Comparison of ENCODE assay signal across 19 mouse cellular contexts in the genomic region with DNA sequence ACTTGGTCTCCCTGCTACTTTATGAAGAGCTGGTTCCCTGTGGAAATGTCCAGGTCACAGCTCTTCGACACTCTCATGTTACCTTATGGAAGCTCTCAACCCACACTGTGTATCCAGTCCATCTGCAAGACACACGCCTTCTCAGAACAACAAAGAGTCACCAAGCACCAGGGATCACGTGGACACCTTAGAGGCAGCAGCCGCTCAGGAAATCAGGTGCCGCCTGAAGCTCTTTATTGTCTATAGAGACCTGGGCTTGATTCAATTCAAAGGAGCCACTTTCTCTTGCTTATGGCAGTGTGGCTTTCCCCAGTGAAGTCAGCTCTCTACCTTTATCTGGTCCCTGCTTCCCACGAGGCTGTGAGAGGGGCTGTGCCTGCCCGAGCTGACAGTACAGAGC. TPM values are rescaled to one million over a fixed set of nuclear protein-coding genes. Genes with fewer than 3 reads are reported as not detected.
A peak's percentile ranks its signal among the peaks of the same experiment; 100 is the strongest.
DNase-seq lines count a peak whose midpoint lies in the region; ATAC-seq lines count a peak whose summit lies in the region.
"Had no signal": no experiment of that assay in that cellular context is flagged by ENCODE, and none has a peak within 500 bp of the region (broad histone marks: within the 10 kb centered on the region; RNA-seq: fewer than 3 reads in every experiment).

No protein-coding gene starts in this region.

- no peaks in the 10 kb centered on the region for H3K36me3 ChIP-seq in heart, embryonic 13.5 days
- H3K36me3 ChIP-seq in heart, embryonic 11.5 days (ENCODE audit: control insufficient read depth, insufficient read depth, low read length) = no peaks in the 10 kb centered on the region
- no peaks in the 10 kb centered on the region for H3K36me3 ChIP-seq in forebrain, embryonic 15.5 days
- H3K36me3 ChIP-seq in neural tube, embryonic 13.5 days = no peaks in the 10 kb centered on the region

- H3K4me3 ChIP-seq in heart, embryonic 13.5 days = no peak overlapping the region
- no peak overlapping the region for H3K4me3 ChIP-seq in heart, embryonic 11.5 days (ENCODE audit: low read depth, low read length)
- H3K4me3 ChIP-seq in forebrain, embryonic 15.5 days = no peak overlapping the region
- no peak overlapping the region for H3K4me3 ChIP-seq in neural tube, embryonic 13.5 days

- H3K4me2 ChIP-seq in heart, embryonic 13.5 days = no peak overlapping the region
- no peak overlapping the region for H3K4me2 ChIP-seq in heart, embryonic 11.5 days
- H3K4me2 ChIP-seq in forebrain, embryonic 15.5 days (replicated peaks) = no peak overlapping the region
- peak overlapping the region; percentile 76; the same call in 1 of the 2 replicates for H3K4me2 ChIP-seq in neural tube, embryonic 13.5 days

- WGBS in heart, embryonic 13.5 days = 29% methylated on average over 7 of the region's 7 CpGs
- 35% methylated on average over 7 of the region's 7 CpGs for WGBS in heart, embryonic 11.5 days (ENCODE audit: insufficient replicate concordance)
- 29% methylated on average over 7 of the region's 7 CpGs for WGBS in forebrain, embryonic 15.5 days
- 31% methylated on average over 7 of the region's 7 CpGs for WGBS in neural tube, embryonic 13.5 days

- intact Hi-C loops in left cerebral cortex, postnatal 36 days (cut with DNase I) = no loop called here

- H3K27ac ChIP-seq in heart, embryonic 13.5 days (replicated peaks) = no peak overlapping the region
- H3K27ac ChIP-seq in heart, embryonic 11.5 days (ENCODE audit: low read depth, low read length) = no peak overlapping the region
- peak overlapping the region; percentile 24; the same call in 1 of the 2 replicates for H3K27ac ChIP-seq in forebrain, embryonic 15.5 days (replicated peaks)
- H3K27ac ChIP-seq in neural tube, embryonic 13.5 days (replicated peaks) = peak overlapping the region; percentile 98

- no peak for ATAC-seq in heart, embryonic 13.5 days (ENCODE audit: extremely low read depth, insufficient number of reproducible peaks, low FRiP score, low TSS enrichment)
- ATAC-seq in heart, embryonic 11.5 days (replicated peaks; ENCODE audit: insufficient number of reproducible peaks, low FRiP score, low TSS enrichment) = no peak
- no peak for ATAC-seq in forebrain, embryonic 15.5 days (replicated peaks)
- no peak for ATAC-seq in neural tube, embryonic 13.5 days (ENCODE audit: low read depth)

- peaks cover 47% of the 10 kb centered on the region for H3K4me1 ChIP-seq in heart, embryonic 13.5 days
- peaks cover 19% of the 10 kb centered on the region for H3K4me1 ChIP-seq in heart, embryonic 11.5 days (ENCODE audit: control insufficient read depth, insufficient read depth, low read length)
- H3K4me1 ChIP-seq in forebrain, embryonic 15.5 days = peaks cover 46% of the 10 kb centered on the region
- H3K4me1 ChIP-seq in neural tube, embryonic 13.5 days (replicated peaks) = peaks cover 50% of the 10 kb centered on the region

- H3K9me3 ChIP-seq in heart, embryonic 13.5 days = no peaks in the 10 kb centered on the region
- no peaks in the 10 kb centered on the region for H3K9me3 ChIP-seq in heart, embryonic 11.5 days (replicated peaks; ENCODE audit: control insufficient read depth, low read length)
- H3K9me3 ChIP-seq in forebrain, embryonic 15.5 days = no peaks in the 10 kb centered on the region
- no peaks in the 10 kb centered on the region for H3K9me3 ChIP-seq in neural tube, embryonic 13.5 days

- peak overlapping the region; percentile 34; the same call in 1 of the 2 replicates for H3K9ac ChIP-seq in heart, embryonic 13.5 days
- no peak overlapping the region for H3K9ac ChIP-seq in heart, embryonic 11.5 days (ENCODE audit: low read depth, low read length)
- H3K9ac ChIP-seq in forebrain, embryonic 15.5 days (replicated peaks) = no peak overlapping the region
- peak overlapping the region; percentile 94 for H3K9ac ChIP-seq in neural tube, embryonic 13.5 days

- peaks cover 88% of the 10 kb centered on the region for H3K27me3 ChIP-seq in heart, embryonic 13.5 days (replicated peaks)
- H3K27me3 ChIP-seq in heart, embryonic 11.5 days (ENCODE audit: control insufficient read depth, insufficient read depth, low read length) = peaks cover 55% of the 10 kb centered on the region
- peaks cover 5% of the 10 kb centered on the region for H3K27me3 ChIP-seq in forebrain, embryonic 15.5 days
- H3K27me3 ChIP-seq in neural tube, embryonic 13.5 days = peaks cover 23% of the 10 kb centered on the region
- H3K27me3 ChIP-seq: CH12.LX had no signal

- peak; percentile 45 for DNase-seq in CD4-positive helper T cell, adult 2 months (ENCODE audit: low read depth, low spot score)
- DNase-seq in left cerebral cortex, postnatal 36 days (ENCODE audit: low spot score in 2 of 2) = no peak
- no peak for DNase-seq in gastrocnemius, postnatal 25 days
- DNase-seq in right cerebral cortex, postnatal 14 days = no peak
- DNase-seq: adrenal gland, postnatal 25 days; cerebellum, adult 11-12 months; embryo, embryonic 11 days; gastrocnemius, postnatal 14 days; kidney, adult 18-20 months; left cerebral cortex, postnatal 4 days; spleen, adult 18-20 months had no signal

RNA-seq across cellular contexts. Expression of a gene that starts 18.7 kb away (rescaled TPM):
- 4.2 and 4.8 TPM in 2 replicates for polyA plus RNA-seq in heart, embryonic 13.5 days (2015; fragmentation: Nextera tagmentation; extraction: Ambion mirVana)
- polyA plus RNA-seq in heart, embryonic 11.5 days (2014; fragmentation: Nextera tagmentation; extraction: Ambion mirVana) = 5.2 and 5.4 TPM in 2 replicates
- polyA plus RNA-seq in forebrain, embryonic 15.5 days (2015; fragmentation: Nextera tagmentation; extraction: Ambion mirVana) = 13.2 and 14.0 TPM in 2 replicates
- 21.2 and 22.2 TPM in 2 replicates for polyA plus RNA-seq in neural tube, embryonic 13.5 days (2015; fragmentation: Nextera tagmentation; extraction: Ambion mirVana)
- total RNA-seq in left cerebral cortex, postnatal 36 days (2021) = 10 to 100 TPM; 26.2 to 37.5 TPM
- 10 to 100 TPM; 19.0 to 27.8 TPM for total RNA-seq in gastrocnemius, postnatal 25 days (2021)

RNA-seq across cellular contexts. Expression of a gene that starts 57.6 kb away (rescaled TPM):
- not detected in 2 replicates for polyA plus RNA-seq in heart, embryonic 13.5 days (2015; fragmentation: Nextera tagmentation; extraction: Ambion mirVana)
- polyA plus RNA-seq in heart, embryonic 11.5 days (2014; fragmentation: Nextera tagmentation; extraction: Ambion mirVana) = not detected in 2 replicates
- polyA plus RNA-seq in forebrain, embryonic 15.5 days (2015; fragmentation: Nextera tagmentation; extraction: Ambion mirVana) = not detected in 2 replicates
- not detected in 2 replicates for polyA plus RNA-seq in neural tube, embryonic 13.5 days (2015; fragmentation: Nextera tagmentation; extraction: Ambion mirVana)
- not detected for total RNA-seq in left cerebral cortex, postnatal 36 days (2021)
- not detected for total RNA-seq in gastrocnemius, postnatal 25 days (2021)
- total RNA-seq: adrenal gland, postnatal 25 days; CH12.LX; gastrocnemius, postnatal 14 days; left cerebral cortex, postnatal 4 days had no signal
- polyA plus RNA-seq: heart, postnatal 0 days; lung, embryonic 16.5 days; testis, adult 2 months had no signal

Comparison
In these comparisons a context has a peak if more than half of its experiments do, and no peak if none do; other contexts are left out.
1. H3K9ac ChIP-seq: peak in heart, embryonic 13.5 days (single experiment) and neural tube, embryonic 13.5 days (single experiment); none in heart, embryonic 11.5 days (single experiment) and forebrain, embryonic 15.5 days (single experiment).
2. H3K27ac ChIP-seq: peak in forebrain, embryonic 15.5 days (single experiment) and neural tube, embryonic 13.5 days (single experiment); none in heart, embryonic 13.5 days (single experiment) and heart, embryonic 11.5 days (single experiment).